8 mouse cellular contexts compared by ENCODE assay signal in genomic region chr14:60634877-60635771, GRCm38 (mm10). TPM values are rescaled to one million over a fixed set of nuclear protein-coding genes. Genes with fewer than 3 reads are reported as not detected.
DNase-seq lines count a peak whose midpoint lies in the region; ATAC-seq and TF ChIP-seq lines count a peak whose summit lies in the region.

No protein-coding gene starts in this region.

- H3K9me3 ChIP-seq in lung, embryonic 16.5 days (ENCODE audit: control insufficient read depth, low read length): no peaks in the 10 kb centered on the region

- DNase-seq in left cerebral cortex, postnatal 4 days: peak; percentile 48
- DNase-seq in left cerebral cortex, adult 8-10 months (ENCODE audit: low spot score in 2 of 2): no peak
- peak; percentile 43 for DNase-seq in c-Kit-positive CD71-positive TER-119-positive erythroid progenitor cells, embryonic 14.5 days (ENCODE audit: low spot score)
- peak; percentile 96 for DNase-seq in heart, adult 11 months
- DNase-seq in kidney, adult 2 months: peak; percentile 78
- DNase-seq in retina, postnatal 1 day: peak; percentile 70
- DNase-seq in layer of hippocampus, postnatal 36 days: no peak

- no peak for TF ChIP-seq POLR2A in kidney, adult 2 months (IDR thresholded peaks at IDR 0.05; ENCODE audit: low read depth, low read length)

- ATAC-seq in lung, embryonic 16.5 days (ENCODE audit: low read depth): peak; percentile 75

- peak overlapping the region; percentile 91 for H3K27ac ChIP-seq in kidney, adult 2 months (ENCODE audit: insufficient read depth, low read depth, low read length)
- H3K27ac ChIP-seq in lung, embryonic 16.5 days (ENCODE audit: low read length): peak overlapping the region; percentile 87

- H3K27me3 ChIP-seq in kidney, adult 2 months (replicated peaks; ENCODE audit: control insufficient read depth, insufficient read depth, low read length): no peaks in the 10 kb centered on the region
- H3K27me3 ChIP-seq in lung, embryonic 16.5 days (ENCODE audit: control insufficient read depth, insufficient read depth, low read depth, low read length): peaks cover 2% of the 10 kb centered on the region; the same call in 1 of the 2 replicates

- 1% methylated on average over 45 of the region's 45 CpGs for WGBS in kidney, adult 2 months
- WGBS in lung, embryonic 16.5 days: under 1% methylated on average over 40 of the region's 45 CpGs

- TF ChIP-seq CTCF in kidney, adult 2 months (conservative IDR thresholded peaks at IDR 0.05; ENCODE audit: insufficient read depth, insufficient read length, low read depth, low read length): 0 out of 2 replicates have a peak, but pooled peaks have one; percentile 22

- H3K4me2 ChIP-seq in lung, embryonic 16.5 days (ENCODE audit: low read depth, low read length): peak overlapping the region; percentile 94

- no peaks in the 10 kb centered on the region for H3K36me3 ChIP-seq in kidney, adult 2 months (ENCODE audit: control insufficient read depth, insufficient read depth, low read length)
- no peaks in the 10 kb centered on the region for H3K36me3 ChIP-seq in lung, embryonic 16.5 days (ENCODE audit: control insufficient read depth, insufficient read depth, low read length)

- intact Hi-C loops in left cerebral cortex, postnatal 4 days (cut with DNase I): no loop called here

- peaks cover 31% of the 10 kb centered on the region; the same call in 1 of the 2 replicates for H3K4me1 ChIP-seq in kidney, adult 2 months (ENCODE audit: control insufficient read depth, insufficient read depth, low read length)
- peaks cover 24% of the 10 kb centered on the region for H3K4me1 ChIP-seq in lung, embryonic 16.5 days (replicated peaks; ENCODE audit: control insufficient read depth, insufficient read depth, low read length)

- peak overlapping the region; percentile 72 for H3K9ac ChIP-seq in lung, embryonic 16.5 days (ENCODE audit: low read length)

- peak overlapping the region; percentile 80 for H3K4me3 ChIP-seq in kidney, adult 2 months (ENCODE audit: insufficient read depth, low read depth, low read length)
- H3K4me3 ChIP-seq in lung, embryonic 16.5 days (ENCODE audit: low read length): peak overlapping the region; percentile 68

RNA-seq across cellular contexts. Expression of gene Spata13, which starts 1.3 kb away (rescaled TPM):
- total RNA-seq in left cerebral cortex, postnatal 4 days (2021): 10 to 100 TPM; 19.2 to 22.3 TPM
- total RNA-seq in left cerebral cortex, adult 8-10 months (2022): 10 to 100 TPM; 28.4 to 33.8 (median 31.9) TPM
- 24.1 and 27.7 TPM in 2 replicates for polyA plus RNA-seq in kidney, adult 2 months (2012; rRNA removed)
- 17.9 and 19.4 TPM in 2 replicates for polyA plus RNA-seq in lung, embryonic 16.5 days (2015; fragmentation: Nextera tagmentation; extraction: Ambion mirVana)
- total RNA-seq in layer of hippocampus, postnatal 36 days (2021): 10 to 100 TPM; 25.6 to 31.8 TPM

Comparison
In these comparisons a context has a peak if more than half of its experiments do, and no peak if none do; other contexts are left out.
1. DNase-seq: peak in left cerebral cortex, postnatal 4 days (single experiment), c-Kit-positive CD71-positive TER-119-positive erythroid progenitor cells, embryonic 14.5 days (single experiment), heart, adult 11 months (single experiment), kidney, adult 2 months (single experiment) and retina, postnatal 1 day (single experiment); none in left cerebral cortex, adult 8-10 months (0 of 2) and layer of hippocampus, postnatal 36 days (0 of 2).